16 mouse cellular contexts compared by ENCODE assay signal in genomic region chr8:62619992-62620391, GRCm38 (mm10).
"Had no signal": no experiment of that assay in that cellular context is flagged by ENCODE, and none has a peak within 500 bp of the region (broad histone marks: within the 10 kb centered on the region; RNA-seq: fewer than 3 reads in every experiment).

No protein-coding gene starts in this region.

- H3K4me3 ChIP-seq: neural tube, embryonic 13.5 days; neural tube, embryonic 15.5 days; stomach, embryonic 15.5 days had no signal

- H3K4me2 ChIP-seq: neural tube, embryonic 13.5 days; neural tube, embryonic 15.5 days; stomach, embryonic 15.5 days had no signal

- DNase-seq: retina, postnatal 1 day; right cerebral cortex, adult 18-20 months; right cerebral cortex, postnatal 14 days; right cerebral cortex, postnatal 25 days; right cerebral cortex, postnatal 4 days; spleen, adult 18-20 months; thymus, adult 18-20 months; thymus, adult 2 months; thymus, postnatal 14 days; thymus, postnatal 25 days; thymus, postnatal 36 days; thymus, postnatal 4 days had no signal

- H3K9ac ChIP-seq: neural tube, embryonic 13.5 days; neural tube, embryonic 15.5 days; stomach, embryonic 15.5 days had no signal

- H3K9me3 ChIP-seq: neural tube, embryonic 13.5 days; neural tube, embryonic 15.5 days; stomach, embryonic 15.5 days had no signal

- H3K27ac ChIP-seq: neural tube, embryonic 13.5 days; neural tube, embryonic 15.5 days; stomach, embryonic 15.5 days; stomach, postnatal 0 days had no signal

- H3K4me1 ChIP-seq: neural tube, embryonic 13.5 days; neural tube, embryonic 15.5 days; stomach, embryonic 15.5 days had no signal

- H3K36me3 ChIP-seq: neural tube, embryonic 13.5 days; neural tube, embryonic 15.5 days; stomach, embryonic 15.5 days had no signal

- H3K27me3 ChIP-seq: neural tube, embryonic 13.5 days; neural tube, embryonic 15.5 days; stomach, embryonic 15.5 days had no signal
